Mouse (Mus musculus) MEL (cell line): ENCODE measurements around the gene Dclk3.

Experiments used
- BHLHE40 ChIP-seq: IDR thresholded peaks from 2 replicates; pipeline ENCODE4 v1.6.1; 2012; ENCODE audit warnings: low read depth, mild to moderate bottlenecking, inconsistent platforms, low read length, improper control_type of control experiment, borderline replicate concordance
- CHD1 ChIP-seq: IDR thresholded peaks from 2 replicates; pipeline ENCODE4 v1.6.1; 2012; ENCODE audit warnings: low read depth, mild to moderate bottlenecking, inconsistent platforms, low read length, improper control_type of control experiment
- CTCF ChIP-seq, 3 experiments: IDR thresholded peaks in 2 of 3; conservative IDR thresholded peaks in 1 of 3; 2 replicates each; pipeline ENCODE4 v1.5.1; 2011 to 2012; ENCODE audit warnings: low read length in 3 of 3, low read depth in 2 of 3, mild to moderate bottlenecking in 2 of 3, improper control_type of control experiment in 1 of 3, inconsistent platforms in 1 of 3, mixed read lengths in 1 of 3, moderate library complexity in 1 of 3; ENCODE audit not compliant: control insufficient read depth in 1 of 3, insufficient read depth in 1 of 3, poor library complexity in 1 of 3, severe bottlenecking in 1 of 3
- E2F4 ChIP-seq: IDR thresholded peaks from 2 replicates; pipeline ENCODE4 v1.6.1; 2011; ENCODE audit warnings: low read depth, low read length, improper control_type of control experiment, borderline replicate concordance
- ELF1 ChIP-seq: IDR thresholded peaks from 2 replicates; pipeline ENCODE4 v1.6.1; 2014; ENCODE audit warnings: low read depth, mild to moderate bottlenecking, inconsistent platforms, low read length, improper control_type of control experiment, moderate library complexity
- EP300 ChIP-seq, 2 experiments: IDR thresholded peaks; 2 replicates each; pipeline ENCODE4 v1.6.1; 2011; ENCODE audit warnings: improper control_type of control experiment in 2 of 2, low read length in 2 of 2, low read depth in 1 of 2, mild to moderate bottlenecking in 1 of 2
- GATA1 ChIP-seq: IDR thresholded peaks from 2 replicates; pipeline ENCODE4 v1.6.1; 2011; ENCODE audit warnings: low read depth, low read length, improper control_type of control experiment
- MAFK ChIP-seq: IDR thresholded peaks from 2 replicates; pipeline ENCODE4 v1.6.1; 2011; ENCODE audit warnings: low read depth, mild to moderate bottlenecking, low read length, improper control_type of control experiment, borderline replicate concordance
- POLR2A ChIP-seq, 2 experiments: IDR thresholded peaks; 2 replicates each; pipeline ENCODE4 v1.6.1; 2011 to 2012; ENCODE audit warnings: low read length in 2 of 2, mild to moderate bottlenecking in 2 of 2, control low read depth in 1 of 2, improper control_type of control experiment in 1 of 2, low read depth in 1 of 2, moderate library complexity in 1 of 2; ENCODE audit not compliant: control insufficient read depth in 1 of 2, insufficient read depth in 1 of 2, poor library complexity in 1 of 2
- TAL1 ChIP-seq: IDR thresholded peaks from 2 replicates; pipeline ENCODE4 v1.6.1; 2012; ENCODE audit warnings: mild to moderate bottlenecking, inconsistent platforms, low read length, moderate library complexity, mixed read lengths
- TBP ChIP-seq: IDR thresholded peaks from 2 replicates; pipeline ENCODE4 v1.8.0; 2011; ENCODE audit warnings: low read depth, low read length, improper control_type of control experiment
- USF2 ChIP-seq, 2 experiments: IDR thresholded peaks; 2 replicates each; pipeline ENCODE4 v1.6.1; 2011 to 2012; ENCODE audit warnings: improper control_type of control experiment in 2 of 2, low read length in 2 of 2, borderline replicate concordance in 1 of 2, inconsistent platforms in 1 of 2, low read depth in 1 of 2, mild to moderate bottlenecking in 1 of 2; ENCODE audit not compliant: insufficient read depth in 1 of 2
- ZC3H11A ChIP-seq: IDR thresholded peaks from 2 replicates; pipeline ENCODE4 v1.6.1; 2012; ENCODE audit warnings: low read depth, mild to moderate bottlenecking, inconsistent platforms, low read length, improper control_type of control experiment
- ZKSCAN1 ChIP-seq: IDR thresholded peaks from 2 replicates; pipeline ENCODE4 v1.6.1; 2012; ENCODE audit warnings: low read depth, mild to moderate bottlenecking, inconsistent platforms, low read length, improper control_type of control experiment, moderate library complexity

DNA sequence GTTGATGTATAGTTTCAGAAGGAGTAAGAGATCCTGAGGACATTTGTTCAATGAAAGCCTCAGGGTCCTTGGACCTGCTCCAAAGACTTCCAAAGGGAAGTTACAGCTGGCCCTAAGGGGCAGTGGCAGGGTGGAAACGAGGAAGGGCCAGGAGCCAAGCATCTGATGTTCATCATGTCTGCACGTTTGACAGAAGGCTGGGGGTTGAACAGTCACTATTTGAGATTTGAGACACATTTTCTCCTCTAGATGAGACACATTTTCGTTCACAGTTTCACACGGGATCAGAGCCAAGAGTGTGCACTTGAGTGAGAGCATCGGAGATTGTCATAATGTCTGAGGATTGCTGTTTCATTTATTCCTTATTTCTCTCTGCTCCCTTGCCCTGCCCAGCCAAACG lies 30.9 kb upstream of the Dclk3 start:
- TF ChIP-seq GATA1 (no peak), MAFK (no peak), EP300 (IDR thresholded peaks at IDR 0.05; ENCODE audit: low read depth in 1 of 2, low read length in 2 of 2) (no peak), CTCF (IDR thresholded peaks at IDR 0.05 in 2 of 3, conservative IDR thresholded peaks at IDR 0.05 in 1 of 3; ENCODE audit: control insufficient read depth in 1 of 3, insufficient read depth in 1 of 3, low read depth in 2 of 3, low read length in 3 of 3, poor library complexity in 1 of 3, severe bottlenecking in 1 of 3) (no peak), ELF1 (no peak), TBP (no peak), TAL1 (no peak), USF2 (IDR thresholded peaks at IDR 0.05; ENCODE audit: borderline replicate concordance in 1 of 2, insufficient read depth in 1 of 2, low read depth in 1 of 2, low read length in 2 of 2) (no peak), ZC3H11A (no peak), BHLHE40 (no peak), POLR2A (IDR thresholded peaks at IDR 0.05; ENCODE audit: control insufficient read depth in 1 of 2, insufficient read depth in 1 of 2, low read depth in 1 of 2, low read length in 2 of 2, poor library complexity in 1 of 2) (no peak), ZKSCAN1 (no peak), E2F4 (no peak), CHD1 (no peak)
